Mouse (Mus musculus) heart, embryonic 10.5 days (tissue): ENCODE measurements around the gene Gm10309. TPM values are rescaled to one million over a fixed set of nuclear protein-coding genes. Genes with fewer than 3 reads are reported as not detected.

Source experiments
- DNase-seq: peaks from one replicate; pipeline ENCODE4 v3.0.0-alpha.2; 2017; ENCODE audit warnings: low spot score
- H3K27ac ChIP-seq: fragments of 300-500 bp; sonication (generic); 2 replicates; pipeline ENCODE4 v1.5.1; 2016; ENCODE audit warnings: mild to moderate bottlenecking
- H3K27me3 ChIP-seq: fragments of 300-500 bp; sonication (generic); 2 replicates; pipeline ENCODE4 v1.6.1; 2016; ENCODE audit warnings: mild to moderate bottlenecking; ENCODE audit not compliant: poor library complexity, insufficient read depth, severe bottlenecking
- H3K36me3 ChIP-seq: fragments of 300-500 bp; sonication (generic); 2 replicates; pipeline ENCODE4 v1.6.1; 2016; ENCODE audit warnings: mild to moderate bottlenecking, moderate library complexity
- H3K4me1 ChIP-seq: fragments of 300-500 bp; sonication (generic); 2 replicates; pipeline ENCODE4 v1.6.1; 2016; ENCODE audit warnings: mild to moderate bottlenecking
- H3K4me3 ChIP-seq: fragments of 300-500 bp; sonication (generic); 2 replicates; pipeline ENCODE4 v1.5.1; 2016; ENCODE audit warnings: mild to moderate bottlenecking, moderate library complexity
- H3K9me3 ChIP-seq: fragments of 300-500 bp; sonication (generic); 2 replicates; pipeline ENCODE4 v1.6.1; 2016; ENCODE audit warnings: mild to moderate bottlenecking, moderate library complexity
- WGBS: fragments of 180-500 bp; shearing (Covaris S2); methylation state at CpG from one replicate; pipeline ENCODE4 v1.1.7; 2016; 5-methylcytosine and 5-hydroxymethylcytosine counted together
- polyA plus RNA-seq: library from polyadenylated mRNA; unstranded; fragments of >200 nt; fragmentation: Nextera tagmentation; extraction: Ambion mirVana; gene quantifications from 2 replicates; pipeline ENCODE4 v1.2.1, GENCODE M21; 2016

Gene Gm10309
- polyA plus RNA-seq, 1 experiment from 2014 or later = 0.44 TPM

- Histone ChIP-seq H3K4me1 (peaks cover 57% of the 10 kb centered on the region), H3K27ac (no peak overlapping the region), H3K4me3 (no peak overlapping the region), H3K9me3 (no peaks in the 10 kb centered on the region), H3K36me3 (no peaks in the 10 kb centered on the region), H3K27me3 (no peaks in the 10 kb centered on the region)
- DNase-seq = no peak
- WGBS = 84% methylated on average over 8 of the region's 8 CpGs
Observed at GRCm38 (mm10) chr17:86464197-86464596, 40.8 kb downstream of the Gm10309 start.

DNA sequence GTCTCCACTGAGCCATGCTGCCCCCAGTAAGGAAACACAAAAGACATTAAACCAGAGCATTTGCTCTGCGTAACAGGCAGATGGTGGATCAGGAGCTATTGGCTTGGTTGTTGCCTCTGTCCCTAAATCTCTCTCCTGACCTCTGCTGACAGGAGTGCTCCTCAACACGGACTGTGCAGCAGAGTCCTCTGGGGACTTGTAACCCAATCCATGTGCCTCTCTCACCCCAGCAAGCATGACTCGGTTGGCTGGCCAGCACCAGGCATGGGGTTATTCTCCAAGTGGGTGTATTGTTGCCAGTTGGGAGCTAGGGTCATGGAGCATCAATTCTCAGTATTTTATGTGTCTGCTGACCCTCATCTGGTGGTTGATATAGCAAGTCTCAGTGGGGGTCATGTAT lies 41.7 kb downstream of the Gm10309 start:
- Histone ChIP-seq H3K27me3 (no peaks in the 10 kb centered on the region), H3K4me3 (no peak overlapping the region), H3K36me3 (no peaks in the 10 kb centered on the region), H3K9me3 (no peaks in the 10 kb centered on the region), H3K4me1 (peaks cover 49% of the 10 kb centered on the region), H3K27ac (no peak overlapping the region)
- DNase-seq = no peak
- WGBS = 55% methylated on average over 3 of the region's 3 CpGs

- no peak for DNase-seq
- no peaks in the 10 kb centered on the region for H3K27me3 ChIP-seq
- H3K27ac ChIP-seq = peak overlapping the region; percentile 63; the same call in 1 of the 2 replicates
- WGBS = 70% methylated on average over 17 of the region's 17 CpGs
- H3K4me3 ChIP-seq = no peak overlapping the region
- H3K4me1 ChIP-seq = peaks cover 38% of the 10 kb centered on the region
- H3K36me3 ChIP-seq = no peaks in the 10 kb centered on the region
- no peaks in the 10 kb centered on the region for H3K9me3 ChIP-seq
Observed at GRCm38 (mm10) chr17:86460645-86461430, 44.2 kb downstream of the Gm10309 start.

GRCm38 (mm10) chr17:86458302-86458980 lies 46.6 kb downstream of the Gm10309 start:
- H3K27ac ChIP-seq = no peak overlapping the region
- no peak for DNase-seq
- H3K27me3 ChIP-seq = no peaks in the 10 kb centered on the region
- H3K4me3 ChIP-seq = no peak overlapping the region
- peaks cover 42% of the 10 kb centered on the region for H3K4me1 ChIP-seq
- no peaks in the 10 kb centered on the region for H3K9me3 ChIP-seq
- H3K36me3 ChIP-seq = no peaks in the 10 kb centered on the region
- 84% methylated on average over 11 of the region's 11 CpGs for WGBS

GRCm38 (mm10) chr17:86456512-86456911 lies 48.5 kb downstream of the Gm10309 start:
- Histone ChIP-seq H3K27ac (peak overlapping the region; percentile 19; the same call in 1 of the 2 replicates), H3K4me3 (no peak overlapping the region), H3K36me3 (no peaks in the 10 kb centered on the region), H3K4me1 (peaks cover 47% of the 10 kb centered on the region), H3K27me3 (no peaks in the 10 kb centered on the region), H3K9me3 (no peaks in the 10 kb centered on the region)
- DNase-seq = no peak
- WGBS = 49% methylated on average over 6 of the region's 6 CpGs

DNA sequence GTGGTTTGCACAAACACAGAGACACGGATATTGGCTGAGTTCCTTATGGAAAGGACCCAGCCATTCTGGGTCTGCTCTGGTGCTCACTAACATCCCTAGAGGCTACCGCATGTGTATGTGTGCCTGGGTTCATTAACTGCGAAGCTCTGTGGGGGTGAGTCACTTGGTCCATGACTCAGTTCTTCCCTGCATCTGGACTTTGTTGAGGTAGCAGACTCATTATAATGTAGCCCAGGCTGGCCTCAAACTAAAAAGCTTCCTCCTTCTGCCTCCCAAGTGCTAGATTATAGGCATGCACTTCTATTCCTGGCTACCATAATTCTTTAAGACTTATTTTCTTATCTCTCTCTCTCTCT lies 50.7 kb downstream of the Gm10309 start:
- H3K27me3 ChIP-seq = no peaks in the 10 kb centered on the region
- no peak overlapping the region for H3K4me3 ChIP-seq
- DNase-seq = no peak
- H3K4me1 ChIP-seq = peaks cover 39% of the 10 kb centered on the region
- no peaks in the 10 kb centered on the region for H3K36me3 ChIP-seq
- no peak overlapping the region for H3K27ac ChIP-seq
- WGBS = 85% methylated on average over 3 of the region's 3 CpGs
- no peaks in the 10 kb centered on the region for H3K9me3 ChIP-seq

DNA sequence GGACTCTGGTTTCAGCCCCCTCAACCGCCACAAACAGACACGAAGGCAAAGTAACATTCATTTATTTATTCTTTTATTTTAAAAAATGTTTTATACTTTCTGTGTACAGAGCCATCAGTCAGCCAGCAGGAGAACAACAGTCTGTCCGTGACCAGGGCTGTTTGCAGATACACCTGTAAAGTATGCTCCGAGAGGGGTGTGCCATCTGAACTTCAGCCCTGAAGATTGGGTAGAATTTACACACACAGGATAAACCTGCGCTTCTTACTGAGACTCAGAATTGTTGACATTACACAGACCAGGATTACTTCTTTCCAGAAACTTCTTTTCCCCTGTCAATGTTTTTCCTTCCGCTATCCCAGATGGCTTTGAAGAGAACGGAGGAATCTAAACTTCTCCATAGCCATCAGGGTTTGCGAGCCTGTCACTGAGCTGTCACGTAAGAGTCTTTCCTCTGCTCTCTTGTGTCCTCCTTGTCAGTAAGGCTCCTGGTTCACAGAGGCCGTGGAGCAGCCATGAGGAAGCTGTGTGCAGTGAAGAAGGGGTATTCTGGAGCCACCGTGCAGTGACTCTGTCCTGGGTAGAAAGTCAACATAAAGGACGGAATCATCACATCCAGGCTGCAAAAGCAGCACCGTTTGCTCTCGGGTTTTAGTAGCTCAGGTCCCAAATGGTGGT lies 51.2 kb downstream of the Gm10309 start:
- Histone ChIP-seq H3K27ac (no peak overlapping the region), H3K36me3 (no peaks in the 10 kb centered on the region), H3K4me1 (peaks cover 39% of the 10 kb centered on the region), H3K27me3 (no peaks in the 10 kb centered on the region), H3K4me3 (no peak overlapping the region), H3K9me3 (no peaks in the 10 kb centered on the region)
- WGBS = 82% methylated on average over 14 of the region's 14 CpGs
- DNase-seq = no peak

DNA sequence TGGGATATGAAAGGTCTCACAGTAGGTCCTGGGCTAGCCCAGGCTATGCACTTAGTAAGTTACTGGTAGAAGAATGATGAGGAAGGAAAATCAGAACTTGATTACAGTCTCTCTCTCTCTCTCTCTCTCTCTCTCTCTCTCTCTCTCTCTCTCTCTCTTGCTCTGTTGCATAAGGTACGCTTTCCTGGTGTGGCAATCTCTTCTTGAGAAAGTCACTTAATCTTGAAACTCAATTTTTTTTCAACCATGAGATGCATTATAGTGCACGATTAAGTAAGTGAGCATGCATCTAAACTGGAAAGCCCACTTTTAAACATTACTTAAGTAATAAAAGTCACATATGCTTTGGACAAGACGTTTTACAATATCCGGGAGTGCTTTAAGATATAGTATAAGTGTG lies 52.1 kb downstream of the Gm10309 start:
- Histone ChIP-seq H3K27me3 (no peaks in the 10 kb centered on the region), H3K9me3 (no peaks in the 10 kb centered on the region), H3K36me3 (no peaks in the 10 kb centered on the region), H3K4me1 (peaks cover 39% of the 10 kb centered on the region), H3K4me3 (no peak overlapping the region), H3K27ac (no peak overlapping the region)
- no peak for DNase-seq
- whole genome bisulfite sequencing = 87% methylated on average over 4 of the region's 4 CpGs

Other genes starting within 250 kb of the Gm10309 start
- gene Epas1, start 248.5 kb upstream of the Gm10309 start, polyA plus RNA-seq = 5.8 and 6.0 TPM in 2 replicates